Mouse (Mus musculus) olfactory bulb, adult 2 months (tissue): ENCODE results near the gene Mettl14. TPM values are rescaled to one million over a fixed set of nuclear protein-coding genes. Genes with fewer than 3 reads are reported as not detected.
"Not testable (repeated sequence)": the region's sequence is repeated elsewhere in the genome, so short reads cannot be mapped to it uniquely, and the experiment has no call there.

ENCODE experiments used
- H3K27ac ChIP-seq: fragments of 200-500 bp; 2 replicates; pipeline ENCODE4 v1.5.1; 2012; ENCODE audit warnings: low read depth, low read length; ENCODE audit not compliant: insufficient read depth
- H3K4me1 ChIP-seq: fragments of 200-500 bp; 2 replicates; pipeline ENCODE4 v1.6.1; 2012; ENCODE audit warnings: low read length; ENCODE audit not compliant: control insufficient read depth, insufficient read depth
- H3K4me3 ChIP-seq: fragments of 200-500 bp; 2 replicates; pipeline ENCODE4 v1.5.1; 2012; ENCODE audit warnings: mild to moderate bottlenecking, low read depth, low read length, moderate library complexity; ENCODE audit not compliant: insufficient read depth
- CTCF ChIP-seq: fragments of 200-500 bp; IDR thresholded peaks from 2 replicates; pipeline ENCODE4 v1.5.1; 2012; ENCODE audit warnings: low read depth, mild to moderate bottlenecking, low read length, moderate library complexity; ENCODE audit not compliant: insufficient read depth
- POLR2A ChIP-seq: fragments of 200-500 bp; IDR thresholded peaks from 2 replicates; pipeline ENCODE4 v1.6.1; 2012; ENCODE audit warnings: mild to moderate bottlenecking, low read depth, low read length, moderate library complexity; ENCODE audit not compliant: insufficient read depth
- WGBS: fragments of 180-500 bp; shearing (Covaris S2); methylation state at CpG from one replicate; pipeline ENCODE4 v1.1.7; 2018; 5-methylcytosine and 5-hydroxymethylcytosine counted together
- polyA plus RNA-seq: library from polyadenylated mRNA; stranded (reverse); fragments of >200 nt; gene quantifications from 2 replicates; pipeline ENCODE4 v1.2.4, GENCODE M21; 2012; ENCODE audit warnings: low replicate concordance; ENCODE audit not compliant: missing spikeins, insufficient read depth, insufficient read length

Mettl14 gene
- polyA plus RNA-seq, 1 experiment = not detected

DNA sequence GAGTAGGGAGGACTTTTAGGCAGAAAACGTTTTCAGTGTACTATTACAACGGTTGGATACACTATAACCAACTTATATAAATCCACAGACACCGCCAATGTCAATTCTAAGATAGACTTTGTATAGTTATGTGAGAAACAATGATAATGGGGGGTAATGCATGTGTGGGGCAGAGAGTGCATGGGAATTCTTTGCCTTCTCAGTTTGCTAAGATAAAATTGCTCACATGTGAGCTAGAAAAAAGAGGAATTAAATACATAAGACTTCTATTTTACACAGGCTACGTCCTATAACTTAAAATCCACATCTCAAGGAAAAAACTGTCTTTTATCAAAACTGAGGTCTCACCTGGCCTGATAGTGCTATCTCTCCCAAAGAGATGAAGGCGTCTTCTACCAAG lies 15.0 kb downstream of the Mettl14 start:
- WGBS = 76% methylated on average over 5 of the region's 5 CpGs
- H3K27ac ChIP-seq = no peak overlapping the region
- no peaks in the 10 kb centered on the region for H3K4me1 ChIP-seq
- TF ChIP-seq CTCF (no peak), POLR2A (no peak)
- H3K4me3 ChIP-seq = no peak overlapping the region

DNA sequence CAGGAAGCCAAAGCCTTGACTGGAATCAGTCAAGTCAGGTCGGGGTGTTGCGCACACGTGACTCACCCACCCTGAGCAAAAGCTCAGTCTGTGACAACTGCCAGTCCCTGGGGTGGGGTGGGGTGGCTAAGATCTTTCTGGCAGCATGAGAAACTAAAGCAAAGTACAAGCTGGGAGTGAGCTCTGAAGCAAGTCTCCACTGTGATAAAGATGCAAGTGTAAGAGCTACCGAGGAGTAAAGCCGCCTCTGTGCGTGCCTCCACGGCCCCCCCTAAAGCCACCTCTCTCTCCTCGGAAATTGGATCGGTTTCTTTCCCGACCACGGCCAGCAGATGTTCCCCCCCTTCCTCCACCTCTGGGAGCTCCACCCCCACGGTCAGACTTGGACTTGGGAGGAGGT lies 16.7 kb downstream of the Mettl14 start:
- Histone ChIP-seq H3K27ac (no peak overlapping the region), H3K4me1 (no peaks in the 10 kb centered on the region), H3K4me3 (no peak overlapping the region)
- TF ChIP-seq POLR2A (no peak), CTCF (no peak)
- 86% methylated on average over 12 of the region's 12 CpGs for WGBS

DNA sequence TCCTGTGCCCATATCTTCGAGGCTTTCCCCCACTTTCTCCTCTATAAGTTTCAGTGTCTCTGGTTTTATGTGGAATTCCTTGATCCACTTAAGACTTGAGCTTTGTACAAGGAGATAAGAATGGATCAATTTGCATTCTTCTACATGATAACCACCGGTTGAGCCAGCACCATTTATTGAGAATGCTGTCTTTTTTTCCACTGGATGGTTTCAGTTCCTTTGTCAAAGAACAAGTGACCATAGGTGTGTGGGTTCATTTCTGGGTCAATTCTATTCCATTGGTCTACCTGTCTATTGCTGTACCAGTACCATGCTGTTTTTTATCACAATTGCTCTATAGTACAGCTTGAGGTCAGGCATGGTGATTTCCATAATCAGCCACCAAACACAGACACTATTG lies 19.1 kb downstream of the Mettl14 start:
- not testable (repeated sequence) for H3K27ac ChIP-seq, H3K4me3 ChIP-seq, H3K4me1 ChIP-seq
- 94% methylated on average over 2 of the region's 2 CpGs for WGBS

DNA sequence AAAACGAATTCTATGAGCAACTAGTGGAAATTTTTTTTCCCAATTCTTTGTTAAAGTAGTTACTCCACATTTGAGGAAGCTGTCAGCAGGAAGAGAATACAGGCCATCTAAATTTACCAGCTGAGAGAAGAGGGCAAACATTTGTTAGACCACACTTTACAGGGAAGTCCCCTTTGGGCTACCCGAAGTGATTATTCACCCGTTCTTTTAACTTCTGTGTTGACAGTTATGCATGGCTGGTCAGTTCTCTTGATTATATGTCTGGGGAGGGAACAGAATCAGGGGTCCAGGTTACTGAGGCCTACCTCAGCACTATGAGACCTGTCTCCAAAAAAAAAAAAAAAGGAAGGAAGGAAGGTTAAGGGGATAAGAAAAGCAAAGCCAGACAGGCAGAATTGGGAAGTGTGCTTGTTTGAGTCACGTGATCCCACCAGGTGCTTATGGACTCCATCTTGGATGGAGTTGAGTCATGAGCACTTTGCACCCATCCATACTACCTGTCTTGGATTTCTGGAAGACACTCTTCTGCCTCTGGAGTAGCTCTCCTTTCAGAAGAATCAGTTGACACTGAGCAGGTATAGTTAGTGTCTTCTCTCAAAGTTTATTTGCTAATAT lies 29.4 kb downstream of the Mettl14 start:
- TF ChIP-seq CTCF = no peak
- TF ChIP-seq POLR2A = no peak

DNA sequence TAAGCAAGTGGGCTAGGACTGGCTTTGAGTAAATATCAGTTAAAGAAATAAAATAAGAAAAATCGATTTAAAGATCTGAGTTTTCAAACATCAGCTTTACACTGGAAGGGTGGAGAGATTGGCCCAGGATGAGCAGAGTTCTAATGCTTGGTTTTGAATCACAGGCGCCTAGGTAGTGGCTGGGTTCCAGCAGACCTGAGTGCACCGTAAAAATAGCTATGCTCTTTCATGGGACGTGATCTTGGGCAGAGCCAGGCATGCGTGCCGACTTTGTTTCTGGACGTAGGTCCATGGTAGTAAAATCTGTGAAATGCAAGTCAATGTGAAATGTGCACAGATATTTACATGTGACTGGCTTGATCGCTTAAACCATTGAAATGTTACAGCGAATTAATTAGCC lies 31.5 kb downstream of the Mettl14 start:
- H3K4me1 ChIP-seq = peaks cover 2% of the 10 kb centered on the region; the same call in 1 of the 2 replicates
- H3K27ac ChIP-seq = no peak overlapping the region
- H3K4me3 ChIP-seq = no peak overlapping the region
- no peak for TF ChIP-seq CTCF
- no peak for TF ChIP-seq POLR2A
- WGBS = 92% methylated on average over 9 of the region's 9 CpGs

More for the DNA sequence above, 29.4 kb downstream of the Mettl14 start:
- no peak overlapping the region for H3K27ac ChIP-seq
- no peak overlapping the region for H3K4me3 ChIP-seq
- WGBS = 85% methylated on average over 4 of the region's 4 CpGs
- peaks cover 2% of the 10 kb centered on the region; the same call in 1 of the 2 replicates for H3K4me1 ChIP-seq

DNA sequence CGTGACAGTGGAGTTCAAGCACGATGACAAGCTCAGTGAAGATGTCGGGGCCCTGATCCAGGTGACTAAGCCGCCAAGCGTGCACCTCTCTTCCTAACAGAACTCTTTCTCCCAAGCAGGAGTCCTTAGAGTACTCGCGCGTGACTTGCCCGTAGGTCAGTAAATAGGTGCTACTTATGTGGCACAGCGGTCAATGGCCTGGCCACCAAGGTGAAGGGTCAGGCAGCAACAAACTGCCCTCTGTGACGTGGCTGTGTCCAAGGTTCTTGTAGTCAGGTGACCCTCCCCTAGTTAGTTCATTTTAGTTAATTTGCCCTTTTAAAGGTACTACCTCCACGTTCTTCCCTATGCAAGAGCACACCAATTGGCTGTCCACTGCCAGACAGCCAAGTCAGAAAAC lies 32.2 kb downstream of the Mettl14 start:
- H3K4me3 ChIP-seq = no peak overlapping the region
- TF ChIP-seq POLR2A = no peak
- TF ChIP-seq CTCF = peak; percentile 36; the same call in 1 of the 2 replicates
- 88% methylated on average over 12 of the region's 12 CpGs for WGBS
- no peak overlapping the region for H3K27ac ChIP-seq
- H3K4me1 ChIP-seq = peaks cover 2% of the 10 kb centered on the region; the same call in 1 of the 2 replicates

DNA sequence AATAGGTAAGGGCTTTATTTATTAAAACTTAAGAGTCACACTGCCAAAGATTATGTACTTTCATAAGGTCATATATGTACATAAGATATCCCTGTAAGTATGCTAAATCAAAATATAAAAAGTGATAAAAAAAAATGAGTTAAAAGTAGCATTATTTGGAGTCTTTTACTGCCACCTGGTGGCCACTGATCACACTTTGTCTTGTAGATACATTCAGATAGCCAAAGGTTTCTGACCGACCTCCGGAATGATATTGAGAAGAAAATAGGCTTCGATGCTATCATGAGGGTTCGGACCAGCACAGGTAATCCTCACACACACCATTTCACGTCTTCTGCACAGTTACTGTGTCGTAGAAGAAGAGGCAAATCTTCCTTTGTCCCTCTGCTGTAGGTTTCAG lies 32.7 kb downstream of the Mettl14 start:
- Histone ChIP-seq H3K27ac (no peak overlapping the region), H3K4me1 (peaks cover 2% of the 10 kb centered on the region; the same call in 1 of the 2 replicates), H3K4me3 (no peak overlapping the region)
- WGBS = 63% methylated on average over 6 of the region's 6 CpGs
- TF ChIP-seq POLR2A (no peak), CTCF (no peak)

DNA sequence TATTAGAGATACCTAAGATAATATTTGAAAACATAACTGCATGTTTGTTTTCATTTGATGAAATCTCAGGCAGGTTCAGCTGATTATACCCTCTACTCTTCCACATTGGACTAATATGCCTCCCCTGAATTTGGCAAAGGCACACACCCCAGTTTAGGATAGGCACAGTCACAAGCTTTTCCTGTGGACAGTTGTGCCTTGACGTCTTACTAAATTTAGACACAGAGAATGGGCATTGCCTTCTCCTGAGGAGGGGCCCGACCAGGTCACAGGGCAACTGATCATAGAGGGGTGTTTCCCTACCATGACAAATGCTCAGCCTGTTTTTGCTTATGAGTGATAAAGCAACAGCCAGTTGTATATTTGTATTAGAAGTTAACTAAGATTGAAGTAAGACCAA lies 34.4 kb downstream of the Mettl14 start:
- no peak for TF ChIP-seq CTCF
- no peak for TF ChIP-seq POLR2A
- 78% methylated on average over 2 of the region's 2 CpGs for WGBS
- Histone ChIP-seq H3K4me3 (no peak overlapping the region), H3K4me1 (peaks cover 2% of the 10 kb centered on the region; the same call in 1 of the 2 replicates), H3K27ac (no peak overlapping the region)

DNA sequence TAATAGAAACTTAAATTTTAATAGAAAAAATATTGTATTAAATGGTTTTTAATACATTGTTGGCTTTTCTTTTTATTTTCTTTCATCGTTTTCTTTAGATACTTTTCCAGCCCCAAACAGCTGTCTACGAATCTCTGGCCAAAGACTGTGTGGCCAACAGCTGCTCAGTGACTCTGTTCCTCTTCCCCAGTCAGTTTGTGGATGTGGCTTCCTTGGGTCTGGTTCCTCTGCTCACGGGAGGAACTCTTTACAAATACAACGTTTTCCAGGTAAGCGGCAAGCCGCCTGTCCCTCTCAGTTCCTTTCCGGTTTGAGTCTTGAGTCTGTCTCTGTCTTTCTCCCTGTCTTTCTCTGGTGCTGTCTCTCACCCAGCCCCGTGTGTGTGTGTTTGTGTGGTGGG lies 35.3 kb downstream of the Mettl14 start:
- 85% methylated on average over 8 of the region's 8 CpGs for WGBS
- no peak overlapping the region for H3K27ac ChIP-seq
- TF ChIP-seq CTCF (no peak), POLR2A (no peak)
- no peak overlapping the region for H3K4me3 ChIP-seq
- H3K4me1 ChIP-seq = peaks cover under 1% of the 10 kb centered on the region; the same call in 1 of the 2 replicates

DNA sequence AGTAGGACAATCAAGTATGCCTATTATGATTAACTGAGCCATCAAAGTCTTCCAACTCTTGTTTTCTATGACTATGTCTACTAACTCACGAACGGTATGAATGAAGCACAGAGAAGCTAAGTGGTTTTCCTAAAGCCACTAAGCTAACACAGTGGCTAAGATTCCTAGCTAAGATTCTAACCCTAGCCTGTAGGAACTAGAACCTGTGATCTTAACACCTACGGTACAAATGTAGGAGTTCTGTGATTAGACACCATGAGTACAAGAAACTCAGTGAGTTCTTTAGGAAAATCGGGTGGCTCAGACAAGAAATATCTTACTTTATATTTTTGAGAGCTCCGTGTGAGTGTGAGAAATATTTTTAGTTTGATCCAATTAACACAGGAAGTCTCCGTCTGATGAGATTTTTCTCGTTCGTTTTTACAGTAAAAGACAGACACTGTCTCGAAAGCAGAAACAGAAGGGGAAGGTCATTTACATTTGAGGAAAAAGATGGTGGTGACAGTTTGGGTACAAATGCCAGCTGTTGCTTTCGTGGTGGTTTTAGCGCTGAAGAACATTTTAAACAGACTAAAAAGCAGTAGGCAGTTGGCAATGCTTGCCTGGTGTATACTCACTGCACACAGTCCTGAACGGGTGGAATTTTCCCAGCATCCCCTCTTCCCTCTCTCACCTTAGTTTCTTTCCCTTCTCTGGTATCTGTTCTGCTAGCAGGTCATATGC lies 37.7 kb downstream of the Mettl14 start:
- H3K4me1 ChIP-seq = no peaks in the 10 kb centered on the region
- TF ChIP-seq POLR2A = no peak
- no peak for TF ChIP-seq CTCF
- no peak overlapping the region for H3K27ac ChIP-seq
- H3K4me3 ChIP-seq = no peak overlapping the region
- WGBS = 86% methylated on average over 12 of the region's 12 CpGs
